Mouse (Mus musculus) liver, embryonic 13.5 days (tissue): ENCODE measurements around the gene Tiam1. TPM values are rescaled to one million over a fixed set of nuclear protein-coding genes. Genes with fewer than 3 reads are reported as not detected.
A peak's percentile ranks its signal among the peaks of the same experiment; 100 is the strongest.

Source experiments
- ATAC-seq: fragments of 200-750 bp; cut with Nextera tagmentation; 2 replicates; pipeline ENCODE4 v1.8.0; 2017; ENCODE audit warnings: low read depth, mild to moderate bottlenecking, moderate number of reproducible peaks, moderate library complexity
- DNase-seq: peaks from one replicate; pipeline ENCODE4 v3.0.0; 2022
- H3K27ac ChIP-seq: fragments of 300-500 bp; sonication (generic); 2 replicates; pipeline ENCODE4 v1.5.1; 2015; ENCODE audit warnings: moderate library complexity, mild to moderate bottlenecking, inconsistent platforms
- H3K27me3 ChIP-seq: fragments of 300-500 bp; sonication (generic); 2 replicates; pipeline ENCODE4 v1.6.1; 2015; ENCODE audit warnings: mild to moderate bottlenecking, inconsistent platforms
- H3K36me3 ChIP-seq: fragments of 300-500 bp; sonication (generic); 2 replicates; pipeline ENCODE4 v1.6.1; 2015; ENCODE audit warnings: mild to moderate bottlenecking, inconsistent platforms
- H3K4me1 ChIP-seq: fragments of 300-500 bp; sonication (generic); replicated peaks from 2 replicates; pipeline ENCODE4 v1.6.1; 2015; ENCODE audit warnings: inconsistent platforms
- H3K4me2 ChIP-seq: fragments of 300-500 bp; sonication (generic); 2 replicates; pipeline ENCODE4 v1.6.1; 2015; ENCODE audit warnings: inconsistent platforms, mild to moderate bottlenecking, moderate library complexity
- H3K4me3 ChIP-seq: fragments of 300-500 bp; sonication (generic); replicated peaks from 2 replicates; pipeline ENCODE4 v1.5.1; 2015; ENCODE audit warnings: mild to moderate bottlenecking, inconsistent platforms
- H3K9ac ChIP-seq: fragments of 300-500 bp; sonication (generic); 2 replicates; pipeline ENCODE4 v1.6.1; 2015; ENCODE audit warnings: mild to moderate bottlenecking, inconsistent platforms
- H3K9me3 ChIP-seq: fragments of 300-500 bp; sonication (generic); replicated peaks from 2 replicates; pipeline ENCODE4 v1.6.1; 2016; ENCODE audit warnings: inconsistent platforms
- WGBS: fragments of 180-500 bp; shearing (Covaris S2); methylation state at CpG from one replicate; pipeline ENCODE4 v1.1.7; 2015; ENCODE audit not compliant: insufficient replicate concordance; 5-methylcytosine and 5-hydroxymethylcytosine counted together
- polyA plus RNA-seq: library from polyadenylated mRNA; unstranded; fragments of >200 nt; fragmentation: Nextera tagmentation; extraction: Ambion mirVana; gene quantifications from 2 replicates; pipeline ENCODE4 v1.2.1, GENCODE M21; 2015

Gene Tiam1
- polyA plus RNA-seq, 1 experiment from 2014 or later, result 4.8 TPM

DNA sequence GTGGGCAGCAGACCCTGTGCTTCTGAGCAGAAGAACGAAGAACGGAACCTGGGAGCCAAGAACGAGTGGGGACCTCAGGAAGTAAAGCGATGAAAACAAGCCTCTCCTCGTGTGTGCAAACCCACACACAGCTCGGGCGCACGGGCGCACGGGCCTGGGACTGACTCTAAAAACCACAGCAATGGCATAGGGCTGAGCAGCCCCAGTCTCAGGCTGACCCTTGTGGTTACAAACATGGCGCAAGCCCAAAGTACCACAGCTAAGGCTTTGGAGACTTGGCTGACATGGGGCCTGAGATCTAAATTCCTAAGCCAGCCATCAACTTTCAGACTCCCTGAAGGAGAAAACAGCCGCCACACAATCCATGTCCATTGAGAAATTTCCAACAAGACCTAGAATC lies 239.4 kb downstream of the Tiam1 start:
- no peak for ATAC-seq
- no peaks in the 10 kb centered on the region for H3K4me1 ChIP-seq
- H3K4me3 ChIP-seq, result no peak overlapping the region
- no peak overlapping the region for H3K4me2 ChIP-seq
- no peaks in the 10 kb centered on the region for H3K36me3 ChIP-seq
- H3K9ac ChIP-seq, result no peak overlapping the region
- H3K9me3 ChIP-seq, result no peaks in the 10 kb centered on the region
- H3K27ac ChIP-seq, result no peak overlapping the region
- 63% methylated on average over 12 of the region's 12 CpGs for WGBS
- no peak for DNase-seq
- H3K27me3 ChIP-seq, result no peaks in the 10 kb centered on the region

DNA sequence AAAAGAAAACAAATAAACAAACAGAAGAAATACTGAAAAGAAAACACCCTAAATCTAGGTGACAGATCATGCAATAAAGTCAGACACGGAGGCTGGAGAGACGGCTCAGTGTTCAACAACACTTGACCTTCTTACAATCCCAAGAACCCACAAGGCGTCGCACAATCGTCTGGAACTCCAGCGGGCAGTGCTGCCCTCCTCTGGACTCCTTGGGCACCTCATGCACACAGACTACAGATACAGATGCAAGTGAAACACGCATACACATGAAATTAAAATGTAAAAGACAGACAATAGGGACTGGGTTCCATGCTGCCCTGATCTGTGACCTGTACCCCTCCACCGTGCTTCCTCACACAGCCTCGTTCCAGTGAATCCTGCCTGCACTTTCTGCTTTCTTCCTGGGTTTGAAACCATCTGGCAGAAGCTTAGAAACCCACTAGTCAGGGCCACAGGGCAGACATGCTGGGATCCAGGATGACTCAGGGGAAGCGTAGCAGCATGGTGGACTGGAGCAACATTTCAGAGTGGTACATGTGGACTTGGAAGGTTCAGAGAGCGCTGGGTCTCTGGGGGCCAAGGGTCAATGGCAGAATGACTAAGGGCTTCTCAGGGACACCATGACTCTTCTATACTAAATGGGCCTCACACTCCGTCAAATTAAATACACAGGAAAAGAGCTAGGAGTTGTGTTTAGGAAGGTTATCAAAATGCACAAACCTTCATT lies 240.8 kb downstream of the Tiam1 start:
- H3K4me1 ChIP-seq, result no peaks in the 10 kb centered on the region
- DNase-seq (no peak), ATAC-seq (no peak)
- no peak overlapping the region for H3K4me2 ChIP-seq
- 79% methylated on average over 12 of the region's 12 CpGs for WGBS
- H3K27me3 ChIP-seq, result no peaks in the 10 kb centered on the region
- H3K36me3 ChIP-seq, result no peaks in the 10 kb centered on the region
- H3K9ac ChIP-seq, result no peak overlapping the region
- no peaks in the 10 kb centered on the region for H3K9me3 ChIP-seq
- no peak overlapping the region for H3K4me3 ChIP-seq
- H3K27ac ChIP-seq, result no peak overlapping the region

DNA sequence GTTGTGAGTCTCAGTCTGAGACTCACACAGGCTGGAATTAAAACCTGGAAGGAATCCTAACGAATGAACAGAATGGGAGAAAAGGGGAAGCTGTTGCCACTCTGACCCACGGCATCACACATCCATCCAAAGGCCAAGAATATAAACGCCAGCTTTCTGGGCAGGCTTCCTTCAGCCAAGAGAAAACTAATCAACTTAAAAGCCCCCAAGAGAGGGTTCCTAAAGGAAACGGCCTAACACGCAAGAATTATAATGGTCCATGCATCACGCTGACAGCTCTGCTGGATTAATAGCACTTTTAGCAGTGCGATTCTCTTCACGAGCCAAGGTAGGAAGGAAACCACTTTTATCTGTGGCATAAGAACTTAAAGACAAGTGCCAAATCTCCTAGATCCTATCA lies 242.9 kb downstream of the Tiam1 start:
- no peaks in the 10 kb centered on the region for H3K9me3 ChIP-seq
- no peak overlapping the region for H3K4me2 ChIP-seq
- no peaks in the 10 kb centered on the region for H3K4me1 ChIP-seq
- DNase-seq (no peak), ATAC-seq (no peak)
- no peak overlapping the region for H3K9ac ChIP-seq
- no peak overlapping the region for H3K4me3 ChIP-seq
- WGBS, result 49% methylated on average over 8 of the region's 8 CpGs
- H3K27ac ChIP-seq, result no peak overlapping the region
- H3K36me3 ChIP-seq, result no peaks in the 10 kb centered on the region
- no peaks in the 10 kb centered on the region for H3K27me3 ChIP-seq

DNA sequence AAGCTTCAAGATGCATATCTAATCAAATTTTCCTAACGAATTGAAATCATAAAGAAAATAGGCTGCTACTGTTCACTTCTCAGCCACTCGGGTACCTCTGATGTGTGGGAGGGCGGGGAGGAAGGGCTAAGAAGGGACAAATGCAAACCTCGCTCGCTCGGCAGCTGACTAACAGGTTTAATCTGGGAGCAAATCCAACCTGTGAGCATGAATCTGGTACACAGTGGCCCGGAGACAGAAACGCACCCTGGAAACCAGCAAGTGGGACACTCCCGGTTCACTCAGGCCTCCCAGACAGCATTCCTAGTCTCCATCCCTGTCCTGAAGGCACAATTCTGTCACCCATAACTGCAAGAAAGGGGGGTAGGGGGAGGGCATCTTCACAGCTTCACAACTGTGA lies 244.4 kb downstream of the Tiam1 start:
- ATAC-seq, result no peak

DNA sequence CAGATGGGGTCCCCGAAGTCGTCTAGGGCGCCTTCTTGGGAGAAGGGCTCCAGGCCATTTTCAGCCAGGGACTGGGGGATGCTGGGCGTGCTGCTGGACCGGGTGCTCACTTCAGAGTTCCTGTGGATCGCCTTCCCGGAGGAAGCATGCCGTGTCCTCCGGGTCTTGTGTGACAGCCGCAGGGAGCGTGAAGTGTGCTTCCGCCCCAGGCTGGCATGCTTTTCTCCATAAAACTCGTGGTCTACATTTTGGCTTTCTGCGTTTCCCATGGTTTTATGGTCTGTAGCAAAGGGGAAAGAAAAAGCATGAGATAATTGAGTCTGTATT lies 245.3 kb downstream of the Tiam1 start:
- no peak overlapping the region for H3K27ac ChIP-seq
- H3K4me1 ChIP-seq, result no peaks in the 10 kb centered on the region
- 75% methylated on average over 14 of the region's 14 CpGs for WGBS
- no peak overlapping the region for H3K4me3 ChIP-seq
- H3K36me3 ChIP-seq, result no peaks in the 10 kb centered on the region
- DNase-seq (no peak), ATAC-seq (no peak)
- no peak overlapping the region for H3K9ac ChIP-seq
- no peaks in the 10 kb centered on the region for H3K9me3 ChIP-seq
- no peak overlapping the region for H3K4me2 ChIP-seq
- no peaks in the 10 kb centered on the region for H3K27me3 ChIP-seq

More for the DNA sequence above, 244.4 kb downstream of the Tiam1 start:
- Histone ChIP-seq H3K27ac (no peak overlapping the region), H3K9ac (no peak overlapping the region), H3K9me3 (no peaks in the 10 kb centered on the region), H3K36me3 (no peaks in the 10 kb centered on the region), H3K4me1 (no peaks in the 10 kb centered on the region), H3K4me3 (no peak overlapping the region), H3K4me2 (no peak overlapping the region), H3K27me3 (no peaks in the 10 kb centered on the region)
- no peak for DNase-seq
- 69% methylated on average over 9 of the region's 9 CpGs for WGBS

DNA sequence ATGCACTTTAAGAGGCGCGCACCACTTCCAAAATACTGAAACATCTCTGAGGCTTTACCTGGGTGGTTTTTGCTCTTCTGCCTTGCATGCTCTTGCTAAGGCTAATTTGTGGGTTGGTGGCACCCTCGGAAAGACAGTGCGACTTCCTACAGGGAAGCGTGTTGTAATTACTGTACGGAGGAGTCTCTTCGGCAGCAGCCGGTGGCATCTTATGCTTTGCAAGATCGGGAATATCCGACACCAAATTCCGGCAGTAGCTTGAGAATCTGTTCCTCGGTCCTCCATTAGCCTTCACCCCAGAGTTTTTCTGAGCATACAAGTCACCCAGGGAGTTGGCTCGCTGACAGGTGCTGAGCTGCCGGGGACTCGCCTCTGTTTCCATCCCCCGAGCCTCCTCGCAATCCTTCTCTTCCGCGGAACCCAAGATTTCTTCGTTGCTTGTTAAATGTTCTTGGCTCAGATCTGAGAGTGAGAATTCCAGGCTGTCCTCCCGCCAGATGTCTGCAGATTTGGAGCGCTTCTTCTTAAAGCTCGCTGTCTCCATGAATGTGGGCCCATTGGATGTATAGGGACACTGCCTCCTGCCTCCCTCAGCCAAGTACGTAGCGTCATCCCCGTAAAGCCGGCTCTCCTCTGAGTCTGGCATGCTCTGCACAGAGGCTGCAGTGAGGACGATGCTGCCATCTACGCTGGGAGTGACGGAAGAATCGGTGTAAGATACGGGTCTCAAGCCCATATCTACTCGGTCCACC lies 245.8 kb downstream of the Tiam1 start:
- H3K27ac ChIP-seq, result no peak overlapping the region
- H3K4me2 ChIP-seq, result no peak overlapping the region
- no peak overlapping the region for H3K4me3 ChIP-seq
- H3K27me3 ChIP-seq, result no peaks in the 10 kb centered on the region
- no peak overlapping the region for H3K9ac ChIP-seq
- ATAC-seq (no peak), DNase-seq (no peak)
- H3K4me1 ChIP-seq, result no peaks in the 10 kb centered on the region
- WGBS, result 88% methylated on average over 33 of the region's 33 CpGs
- no peaks in the 10 kb centered on the region for H3K36me3 ChIP-seq
- H3K9me3 ChIP-seq, result no peaks in the 10 kb centered on the region

DNA sequence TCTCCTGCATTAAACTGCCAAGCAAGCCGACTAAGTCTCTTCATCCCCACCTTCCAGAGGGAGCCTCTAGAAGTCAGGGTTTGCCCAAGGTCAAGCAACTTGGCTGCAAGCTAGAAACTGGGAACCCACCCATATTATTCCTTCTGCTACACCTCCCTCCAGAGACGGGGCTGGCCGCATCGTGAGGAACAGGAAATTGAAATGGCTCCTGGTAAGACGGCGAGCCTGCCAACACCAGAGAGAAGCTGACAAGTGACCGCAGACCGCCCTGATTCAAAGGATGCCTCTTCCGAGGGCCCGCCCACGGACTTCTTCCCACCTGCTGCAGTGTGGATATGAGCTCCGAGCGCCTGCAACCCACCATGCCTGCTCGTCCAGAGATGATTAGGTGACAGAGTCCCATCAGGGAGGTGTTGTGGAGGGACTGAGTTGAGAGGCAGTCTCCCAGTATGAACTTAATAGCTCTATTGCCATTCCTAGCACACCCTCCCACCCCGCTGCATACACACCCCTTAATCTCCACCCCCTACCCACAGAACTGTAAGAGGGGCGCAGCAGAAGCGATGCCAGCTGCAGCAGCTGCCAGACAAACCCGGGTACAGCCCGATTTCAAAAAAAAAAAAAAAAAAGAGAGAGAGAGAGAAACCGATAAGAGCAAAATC lies 246.6 kb downstream of the Tiam1 start:
- Histone ChIP-seq H3K4me3 (no peak overlapping the region), H3K9me3 (no peaks in the 10 kb centered on the region), H3K4me1 (no peaks in the 10 kb centered on the region), H3K9ac (no peak overlapping the region), H3K27me3 (no peaks in the 10 kb centered on the region), H3K27ac (no peak overlapping the region), H3K4me2 (no peak overlapping the region), H3K36me3 (no peaks in the 10 kb centered on the region)
- ATAC-seq (no peak), DNase-seq (no peak)
- WGBS, result 62% methylated on average over 20 of the region's 20 CpGs

DNA sequence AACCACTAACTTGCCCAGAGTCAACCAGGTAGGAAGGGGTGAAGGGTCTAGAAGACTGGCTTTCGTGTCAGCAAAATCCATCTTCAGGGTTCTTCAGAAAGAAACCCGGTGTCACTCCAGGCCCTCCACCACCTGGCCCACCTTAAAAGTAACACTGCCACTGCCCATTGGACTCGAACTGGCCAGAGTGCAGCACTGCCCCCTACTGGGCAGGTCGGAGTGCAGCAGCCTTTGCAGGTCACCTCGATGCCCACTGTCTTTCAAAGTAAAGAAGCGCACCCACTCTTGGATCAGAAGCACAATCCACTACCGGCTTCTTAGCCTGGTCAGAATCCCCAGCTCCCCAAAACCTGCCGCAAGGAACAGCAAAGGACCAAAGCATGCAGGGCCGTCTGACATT lies 247.2 kb downstream of the Tiam1 start:
- no peaks in the 10 kb centered on the region for H3K9me3 ChIP-seq
- no peak for DNase-seq
- 59% methylated on average over 9 of the region's 9 CpGs for WGBS

DNA sequence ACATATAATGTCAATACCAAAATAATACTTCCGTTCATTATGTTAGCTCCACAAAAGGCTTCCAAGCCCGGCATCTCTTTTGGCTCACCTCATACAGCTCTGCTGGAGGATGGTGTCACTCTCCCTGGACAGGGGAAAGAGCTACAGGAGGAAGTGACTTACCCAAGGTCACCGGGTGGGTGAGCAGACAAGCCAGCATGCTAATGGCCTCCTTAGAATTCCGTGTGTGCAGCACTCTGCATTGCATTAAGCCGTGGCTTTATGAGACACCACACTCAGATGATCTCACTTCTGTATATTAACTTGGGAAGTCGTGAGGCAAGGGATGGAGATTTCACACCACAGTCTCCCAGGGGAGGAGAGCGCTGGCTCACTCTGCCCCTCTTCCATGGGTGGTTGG lies 248.3 kb downstream of the Tiam1 start:
- no peak overlapping the region for H3K9ac ChIP-seq
- H3K9me3 ChIP-seq, result no peaks in the 10 kb centered on the region
- ATAC-seq, result no peak
- no peaks in the 10 kb centered on the region for H3K36me3 ChIP-seq
- no peak overlapping the region for H3K4me3 ChIP-seq
- H3K27ac ChIP-seq, result no peak overlapping the region
- 61% methylated on average over 7 of the region's 7 CpGs for WGBS
- no peaks in the 10 kb centered on the region for H3K27me3 ChIP-seq
- no peak overlapping the region for H3K4me2 ChIP-seq
- no peak for DNase-seq
- peaks cover 5% of the 10 kb centered on the region for H3K4me1 ChIP-seq

More for the DNA sequence above, 247.2 kb downstream of the Tiam1 start:
- no peak overlapping the region for H3K9ac ChIP-seq
- no peak overlapping the region for H3K4me3 ChIP-seq
- no peak overlapping the region for H3K4me2 ChIP-seq
- ATAC-seq, result no peak
- no peak overlapping the region for H3K27ac ChIP-seq
- H3K27me3 ChIP-seq, result no peaks in the 10 kb centered on the region
- no peaks in the 10 kb centered on the region for H3K36me3 ChIP-seq
- H3K4me1 ChIP-seq, result no peaks in the 10 kb centered on the region

DNA sequence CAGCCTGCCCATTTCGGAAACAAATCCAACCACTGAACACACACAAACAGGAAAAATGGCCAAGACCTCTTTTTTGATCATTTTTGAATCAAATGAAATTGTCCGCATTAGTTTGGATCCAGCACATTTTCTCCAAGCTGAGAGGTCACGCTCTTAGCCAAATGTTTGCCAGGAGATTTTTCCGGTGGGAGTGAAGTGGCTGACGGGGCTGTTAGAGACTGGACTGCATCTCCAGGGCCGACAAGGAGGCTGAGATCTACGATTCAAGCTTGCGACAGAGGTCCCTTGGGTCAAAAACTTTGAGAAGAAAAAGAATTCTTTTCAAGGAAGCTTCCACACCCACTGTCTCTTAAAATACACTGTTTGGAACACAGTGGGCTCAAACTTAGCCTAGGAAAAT lies 248.8 kb downstream of the Tiam1 start:
- no peak overlapping the region for H3K27ac ChIP-seq
- H3K9me3 ChIP-seq, result no peaks in the 10 kb centered on the region
- H3K4me1 ChIP-seq, result peaks cover 9% of the 10 kb centered on the region
- no peaks in the 10 kb centered on the region for H3K27me3 ChIP-seq
- no peak overlapping the region for H3K4me3 ChIP-seq
- WGBS, result 76% methylated on average over 8 of the region's 8 CpGs
- no peaks in the 10 kb centered on the region for H3K36me3 ChIP-seq
- ATAC-seq, result no peak
- no peak for DNase-seq
- no peak overlapping the region for H3K4me2 ChIP-seq
- H3K9ac ChIP-seq, result no peak overlapping the region

DNA sequence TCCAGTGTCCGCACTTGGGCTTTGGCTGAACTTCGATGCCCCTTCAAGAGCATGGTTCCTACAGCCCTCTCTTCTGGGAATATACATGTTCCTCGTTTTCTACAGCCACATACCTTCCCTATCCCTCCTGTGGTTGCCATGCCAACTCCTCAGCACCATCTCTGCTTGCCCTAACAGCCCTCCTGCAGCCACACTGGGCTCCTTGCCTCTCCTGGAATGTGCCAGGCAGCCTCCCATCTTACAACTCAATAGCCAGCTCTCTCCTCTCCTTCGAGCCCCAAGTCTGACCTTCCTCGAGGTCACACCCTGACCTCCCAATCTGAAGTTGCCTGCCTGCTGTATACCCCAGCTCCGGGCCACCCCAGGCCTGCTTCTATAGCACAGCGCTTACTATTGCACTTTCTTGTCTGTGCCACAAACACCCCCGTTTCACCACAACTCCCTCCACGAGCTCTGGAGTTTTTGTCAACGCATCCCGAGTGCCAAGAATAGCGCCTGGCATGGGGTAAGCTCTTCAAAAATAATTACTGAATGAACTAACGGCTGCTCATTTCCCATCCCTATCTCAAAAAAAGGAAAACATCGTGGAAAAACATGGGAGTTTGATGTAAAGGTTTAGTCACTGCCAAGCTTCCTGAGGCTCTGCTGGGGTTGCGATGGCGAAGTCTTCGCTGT lies 252.9 kb downstream of the Tiam1 start:
- Histone ChIP-seq H3K9me3 (no peaks in the 10 kb centered on the region), H3K9ac (no peak overlapping the region), H3K4me3 (no peak overlapping the region), H3K27ac (no peak overlapping the region), H3K27me3 (no peaks in the 10 kb centered on the region), H3K36me3 (no peaks in the 10 kb centered on the region), H3K4me2 (0 out of 2 replicates have a peak overlapping the region, but pooled peaks have one; percentile 44), H3K4me1 (peaks cover 14% of the 10 kb centered on the region)
- ATAC-seq, result no peak
- 55% methylated on average over 17 of the region's 17 CpGs for WGBS
- DNase-seq, result no peak
